Comparison of ENCODE assay signal across 25 mouse cellular contexts in genomic region chrX:14229218-14229617, GRCm38 (mm10). TPM values are rescaled to one million over a fixed set of nuclear protein-coding genes. Genes with fewer than 3 reads are reported as not detected.
A peak's percentile ranks its signal among the peaks of the same experiment; 100 is the strongest.
DNase-seq lines count a peak whose midpoint lies in the region; ATAC-seq lines count a peak whose summit lies in the region.
"Had no signal": no experiment of that assay in that cellular context is flagged by ENCODE, and none has a peak within 500 bp of the region (broad histone marks: within the 10 kb centered on the region; RNA-seq: fewer than 3 reads in every experiment).

No protein-coding gene starts in this region.

- peak; percentile 37 for DNase-seq in forebrain, embryonic 14.5 days (ENCODE audit: low spot score)
- peak; percentile 23 to 41 for DNase-seq in right cerebral cortex, postnatal 10 days (ENCODE audit: low spot score in 2 of 2)
- DNase-seq in right cerebral cortex, postnatal 14 days, result no peak
- peak; percentile 24 for DNase-seq in gastrocnemius, postnatal 10 days
- no peak for DNase-seq in retina, embryonic 14.5 days (ENCODE audit: low spot score)
- no peak for DNase-seq in thymus, postnatal 10 days (ENCODE audit: low spot score in 2 of 2)
- DNase-seq: B cell, adult 2 months; kidney, postnatal 4 days; liver; liver, postnatal 0 days; right cerebral cortex, adult 18-20 months; thymus, postnatal 4 days had no signal

- no peaks in the 10 kb centered on the region for H3K9me3 ChIP-seq in forebrain, embryonic 14.5 days (replicated peaks; ENCODE audit: control insufficient read depth, low read length)
- H3K9me3 ChIP-seq in forebrain, embryonic 12.5 days, result no peaks in the 10 kb centered on the region
- H3K9me3 ChIP-seq: heart, embryonic 12.5 days; intestine, embryonic 15.5 days; midbrain, embryonic 15.5 days had no signal

- H3K27ac ChIP-seq in forebrain, embryonic 14.5 days (ENCODE audit: low read depth, low read length), result no peak overlapping the region
- H3K27ac ChIP-seq in forebrain, embryonic 12.5 days, result no peak overlapping the region
- H3K27ac ChIP-seq: embryonic facial prominence, embryonic 10.5 days; hindbrain, embryonic 14.5 days; intestine, embryonic 15.5 days; midbrain, embryonic 15.5 days had no signal

- WGBS in forebrain, embryonic 14.5 days, result 72% methylated on average over 2 of the region's 2 CpGs
- WGBS in forebrain, embryonic 12.5 days, result 91% methylated on average over 2 of the region's 2 CpGs

- no peaks in the 10 kb centered on the region for H3K4me1 ChIP-seq in forebrain, embryonic 14.5 days (ENCODE audit: control insufficient read depth, insufficient read depth, low read length)
- no peaks in the 10 kb centered on the region for H3K4me1 ChIP-seq in forebrain, embryonic 12.5 days
- H3K4me1 ChIP-seq: embryonic facial prominence, embryonic 10.5 days; heart, embryonic 12.5 days; intestine, embryonic 15.5 days; midbrain, embryonic 15.5 days had no signal

- ATAC-seq in forebrain, embryonic 14.5 days, result no peak
- no peak for ATAC-seq in forebrain, embryonic 12.5 days (ENCODE audit: low FRiP score)
- ATAC-seq: activated CD4-positive, CD25-positive, alpha-beta regulatory T cell, adult 4 months; intestine, embryonic 15.5 days; liver, postnatal 0 days; midbrain, embryonic 15.5 days; Patski had no signal

- H3K4me2 ChIP-seq in forebrain, embryonic 14.5 days (ENCODE audit: low read length), result no peak overlapping the region
- H3K4me2 ChIP-seq in forebrain, embryonic 12.5 days, result no peak overlapping the region
- H3K4me2 ChIP-seq: heart, embryonic 12.5 days; hindbrain, embryonic 14.5 days; intestine, embryonic 15.5 days; midbrain, embryonic 15.5 days had no signal

- H3K36me3 ChIP-seq in forebrain, embryonic 14.5 days (ENCODE audit: control insufficient read depth, insufficient read depth, low read length), result no peaks in the 10 kb centered on the region
- H3K36me3 ChIP-seq in forebrain, embryonic 12.5 days (replicated peaks), result no peaks in the 10 kb centered on the region
- H3K36me3 ChIP-seq: embryonic facial prominence, embryonic 10.5 days; heart, embryonic 12.5 days; intestine, embryonic 15.5 days; midbrain, embryonic 15.5 days had no signal

- no peak overlapping the region for H3K4me3 ChIP-seq in forebrain, embryonic 14.5 days (ENCODE audit: low read depth, low read length)
- H3K4me3 ChIP-seq in forebrain, embryonic 12.5 days (replicated peaks), result no peak overlapping the region
- H3K4me3 ChIP-seq: embryonic facial prominence, embryonic 10.5 days; heart, embryonic 12.5 days; intestine, embryonic 15.5 days; midbrain, embryonic 15.5 days had no signal

- H3K27me3 ChIP-seq in forebrain, embryonic 14.5 days (replicated peaks; ENCODE audit: control insufficient read depth, insufficient read depth, low read length), result no peaks in the 10 kb centered on the region
- no peaks in the 10 kb centered on the region for H3K27me3 ChIP-seq in forebrain, embryonic 12.5 days
- H3K27me3 ChIP-seq: heart, embryonic 12.5 days; intestine, embryonic 15.5 days; midbrain, embryonic 15.5 days had no signal

- no peak overlapping the region for H3K9ac ChIP-seq in forebrain, embryonic 14.5 days (ENCODE audit: low read length)
- no peak overlapping the region for H3K9ac ChIP-seq in forebrain, embryonic 12.5 days
- H3K9ac ChIP-seq: heart, embryonic 12.5 days; hindbrain, embryonic 14.5 days; intestine, embryonic 15.5 days; liver, postnatal 0 days; midbrain, embryonic 15.5 days had no signal

RNA-seq across cellular contexts. Expression of gene H2al1n, which starts 18.3 kb away (rescaled TPM):
- polyA plus RNA-seq in forebrain, embryonic 14.5 days (2014; fragmentation: Nextera tagmentation; extraction: Ambion mirVana), result not detected in 2 replicates
- polyA plus RNA-seq in forebrain, embryonic 12.5 days (2016; fragmentation: Nextera tagmentation; extraction: Ambion mirVana), result not detected in 2 replicates
- not detected for total RNA-seq in gastrocnemius, postnatal 10 days (2021)
- total RNA-seq: heart, postnatal 25 days; layer of hippocampus, postnatal 14 days; left cerebral cortex, postnatal 14 days; megakaryocyte progenitor cell, adult 5-6 weeks had no signal
- polyA plus RNA-seq: activated CD4-positive, CD25-positive, alpha-beta regulatory T cell, adult 4 months; embryonic facial prominence, embryonic 10.5 days; heart, embryonic 12.5 days; hindbrain, embryonic 14.5 days; intestine, embryonic 15.5 days; kidney, embryonic 14.5 days; liver, postnatal 0 days; midbrain, embryonic 15.5 days; Patski had no signal

Comparison
In these comparisons a context has a peak if more than half of its experiments do, and no peak if none do; other contexts are left out.
1. DNase-seq: peak in forebrain, embryonic 14.5 days (single experiment), right cerebral cortex, postnatal 10 days (2 of 2) and gastrocnemius, postnatal 10 days (single experiment); none in right cerebral cortex, postnatal 14 days (single experiment), retina, embryonic 14.5 days (single experiment) and thymus, postnatal 10 days (0 of 2).